Mouse (Mus musculus) fibroblast of lung, adult 2 months (primary cell): Measurements from ENCODE around the gene Nrp2.

Source experiments
- DNase-seq: peaks from one replicate; pipeline ENCODE4 v3.0.0-alpha.2; 2011; ENCODE audit warnings: low read depth

Nrp2 gene

GRCm38 (mm10) chr1:62704889-62705516 is 1.9 kb downstream of the Nrp2 start:
- DNase-seq: no peak

- DNase-seq: no peak
Observed at GRCm38 (mm10) chr1:62705517-62705981, 2.5 kb downstream of the Nrp2 start.

- no peak for DNase-seq
Observed at GRCm38 (mm10) chr1:62706085-62707021, 3.3 kb downstream of the Nrp2 start.

DNA sequence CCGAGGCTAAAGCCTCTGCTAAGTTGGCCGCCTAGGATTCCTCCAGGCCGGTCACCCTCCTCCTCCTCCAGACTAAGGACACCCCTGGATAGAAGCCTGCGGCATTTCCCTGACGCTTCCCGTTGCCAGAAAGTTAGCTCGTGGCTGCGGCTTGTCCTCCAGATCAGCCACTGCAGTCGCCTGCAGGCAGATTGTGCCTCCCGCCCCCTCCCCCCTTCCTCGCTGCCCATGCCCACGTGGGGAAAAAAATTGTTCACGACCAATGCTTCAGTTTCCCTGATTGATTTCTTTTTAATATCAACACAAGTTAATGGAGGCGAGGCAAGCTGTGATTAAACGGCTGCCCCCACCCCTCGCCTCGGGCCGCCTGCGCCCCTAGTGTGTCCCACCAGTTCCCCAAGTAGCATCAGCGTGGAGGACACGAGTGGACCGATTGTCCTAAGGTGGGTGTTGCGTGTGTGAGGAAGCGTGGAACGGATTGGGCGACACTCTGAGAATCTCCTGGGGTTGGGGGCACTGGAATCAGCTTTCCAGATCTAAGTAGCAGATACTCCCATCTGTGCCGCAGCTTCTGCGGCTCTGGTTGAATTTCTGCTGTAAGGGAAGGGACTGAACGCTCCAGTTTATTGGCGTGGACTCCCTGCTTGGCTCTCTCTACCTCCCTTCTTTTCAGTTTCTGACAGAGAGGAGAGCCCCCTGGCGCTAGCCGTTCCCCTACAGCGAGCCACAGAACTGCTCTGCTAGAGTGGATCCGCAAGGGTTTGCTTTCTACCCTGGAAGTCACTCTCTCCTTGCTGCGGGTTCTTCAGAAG is 4.2 kb downstream of the Nrp2 start:
- no peak for DNase-seq

- no peak for DNase-seq
Observed at GRCm38 (mm10) chr1:62707913-62708860, 5.1 kb downstream of the Nrp2 start.

DNA sequence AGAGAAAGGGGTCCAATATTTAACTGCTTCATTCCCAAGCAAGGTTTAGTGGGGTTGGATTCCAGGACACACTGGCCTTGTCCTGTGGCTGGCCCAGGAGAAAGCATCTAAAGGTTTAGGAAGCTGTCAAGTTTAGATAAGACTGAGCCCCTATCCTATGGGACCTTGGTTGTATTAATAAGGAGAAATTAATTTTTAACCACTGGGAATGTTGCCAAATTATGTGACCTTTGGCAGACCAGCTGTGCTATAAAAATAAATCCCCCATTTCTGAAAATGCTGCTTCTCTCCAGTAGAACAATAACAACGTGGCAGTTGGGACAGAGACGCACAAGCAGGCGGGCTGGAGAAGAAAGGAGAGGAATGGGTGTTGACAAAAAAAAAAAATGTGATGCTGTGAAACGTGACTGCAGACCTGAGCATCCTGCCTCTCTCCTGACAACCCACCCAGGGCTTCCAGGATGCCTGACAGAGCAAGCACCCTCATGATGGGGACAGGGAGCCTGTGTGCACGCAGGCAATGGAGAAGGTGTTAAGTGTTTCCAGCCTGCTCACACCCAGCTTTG is 6.8 kb downstream of the Nrp2 start:
- DNase-seq: no peak

GRCm38 (mm10) chr1:62713021-62713676 is 10.1 kb downstream of the Nrp2 start:
- no peak for DNase-seq

DNA sequence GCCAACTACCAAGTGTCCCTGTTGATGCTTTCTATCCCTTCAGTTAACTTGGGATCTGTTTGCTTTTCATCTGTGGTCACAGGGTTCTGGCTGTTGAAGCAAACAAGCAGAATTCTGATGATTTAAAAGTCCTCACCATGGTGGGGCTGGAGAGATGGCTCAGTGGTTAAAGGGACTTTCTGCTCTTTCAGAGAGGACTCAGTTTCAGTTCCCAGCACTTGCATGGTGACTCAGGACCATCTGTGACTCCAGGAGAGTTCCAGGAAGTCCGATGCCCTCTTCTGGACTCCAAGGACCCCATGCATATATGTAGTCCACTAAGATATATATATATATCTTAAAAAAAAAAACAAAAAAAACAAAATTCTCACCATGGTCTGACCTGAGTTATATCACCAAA is 11.9 kb downstream of the Nrp2 start:
- no peak for DNase-seq

- no peak for DNase-seq
Observed at GRCm38 (mm10) chr1:62715692-62716091, 12.6 kb downstream of the Nrp2 start.

- no peak for DNase-seq
Observed at GRCm38 (mm10) chr1:62716836-62717478, 13.9 kb downstream of the Nrp2 start.

DNA sequence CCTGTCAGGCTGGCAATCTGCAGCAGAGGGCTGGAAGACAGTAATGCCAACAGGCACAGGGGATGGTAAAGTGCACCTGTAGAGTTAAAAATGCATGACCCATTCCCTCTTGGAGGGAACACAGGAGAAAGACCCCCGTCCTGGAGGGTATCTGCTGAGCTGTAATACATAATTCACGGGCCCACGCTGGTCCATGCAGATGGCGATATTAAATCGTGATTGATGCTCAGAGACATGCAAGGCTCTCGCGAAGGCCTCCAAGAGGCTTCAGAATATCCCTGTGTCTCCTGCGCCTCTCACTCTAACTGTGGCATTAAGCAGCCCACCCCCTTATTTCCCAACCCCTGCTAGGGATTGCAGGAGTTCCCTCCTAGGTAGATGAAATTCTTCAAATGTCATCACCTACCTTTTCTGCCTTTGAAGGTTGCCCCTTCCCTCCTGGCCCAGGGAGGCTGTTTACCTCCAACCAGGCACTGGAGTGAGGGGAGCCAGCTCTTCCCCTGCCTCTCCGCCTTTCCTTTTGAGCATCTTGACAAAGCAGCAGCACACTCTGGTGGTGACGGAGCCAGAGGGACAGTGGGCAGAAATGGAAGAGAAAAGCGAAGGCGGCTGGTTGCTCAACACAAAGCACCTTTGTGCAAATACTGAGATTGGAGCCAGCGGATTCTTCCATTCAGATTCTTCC is 14.6 kb downstream of the Nrp2 start:
- DNase-seq: no peak

DNA sequence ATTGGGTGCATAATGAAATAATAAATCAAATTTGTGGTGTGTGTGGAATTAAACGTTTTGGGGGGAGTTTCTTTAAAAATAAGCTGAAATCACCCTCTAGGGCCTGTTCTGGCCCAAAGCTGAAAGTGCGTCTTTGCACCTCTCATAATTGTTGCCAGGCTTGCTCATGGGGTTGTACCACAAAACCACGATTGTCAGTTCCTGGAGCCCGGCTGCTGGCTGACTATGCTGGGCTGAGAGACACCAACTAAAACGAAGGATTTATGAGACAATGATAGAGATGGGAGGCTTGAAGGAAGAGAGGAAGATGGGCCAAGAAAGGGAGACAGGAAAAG is 15.1 kb downstream of the Nrp2 start:
- DNase-seq: no peak

GRCm38 (mm10) chr1:62718750-62719149 is 15.7 kb downstream of the Nrp2 start:
- no peak for DNase-seq

GRCm38 (mm10) chr1:62719770-62720169 is 16.7 kb downstream of the Nrp2 start:
- DNase-seq: no peak

DNA sequence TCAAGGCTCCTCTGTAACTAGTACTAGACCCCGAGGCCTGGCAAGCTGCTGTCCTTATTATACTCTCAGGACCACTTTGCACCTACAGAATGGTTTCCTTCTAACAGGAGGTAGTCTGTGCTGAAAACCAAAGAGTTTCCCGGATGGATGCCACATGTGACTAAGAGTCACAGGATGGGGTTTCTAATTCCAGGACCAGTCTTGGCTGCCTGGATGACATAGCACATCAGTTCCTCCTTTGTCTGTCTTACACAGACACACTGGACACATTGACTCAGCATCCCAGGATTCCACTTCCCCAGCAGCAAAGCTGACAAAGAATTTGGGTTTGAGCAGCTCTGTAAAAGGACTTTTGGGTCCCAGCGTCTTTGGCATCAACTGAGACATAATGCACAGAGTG is 17.1 kb downstream of the Nrp2 start:
- DNase-seq: no peak

- no peak for DNase-seq
Observed at GRCm38 (mm10) chr1:62720727-62721705, 17.9 kb downstream of the Nrp2 start.

DNA sequence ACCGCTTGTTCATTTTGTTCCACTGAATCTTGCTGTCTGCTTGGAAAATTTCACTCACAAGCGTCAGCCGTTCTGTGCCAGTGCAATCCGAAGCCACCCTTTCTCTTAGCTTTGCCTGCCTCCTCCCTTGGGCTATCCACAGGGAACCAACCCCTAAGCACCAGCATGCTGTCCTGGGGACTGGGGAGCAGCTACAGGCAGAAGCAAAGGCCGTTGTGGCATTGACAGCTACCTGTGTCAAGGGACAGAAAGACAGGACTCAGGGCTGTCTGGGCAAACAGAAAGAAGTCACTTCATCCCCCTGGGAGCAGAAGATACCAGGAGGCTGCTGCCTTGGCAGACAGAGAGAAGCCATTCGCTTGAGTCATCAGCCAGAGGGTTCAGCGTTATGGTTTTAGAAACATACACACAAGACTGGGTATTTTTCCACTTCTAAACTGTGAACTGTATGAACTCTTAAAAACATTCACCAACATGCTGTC is 18.7 kb downstream of the Nrp2 start:
- no peak for DNase-seq

DNA sequence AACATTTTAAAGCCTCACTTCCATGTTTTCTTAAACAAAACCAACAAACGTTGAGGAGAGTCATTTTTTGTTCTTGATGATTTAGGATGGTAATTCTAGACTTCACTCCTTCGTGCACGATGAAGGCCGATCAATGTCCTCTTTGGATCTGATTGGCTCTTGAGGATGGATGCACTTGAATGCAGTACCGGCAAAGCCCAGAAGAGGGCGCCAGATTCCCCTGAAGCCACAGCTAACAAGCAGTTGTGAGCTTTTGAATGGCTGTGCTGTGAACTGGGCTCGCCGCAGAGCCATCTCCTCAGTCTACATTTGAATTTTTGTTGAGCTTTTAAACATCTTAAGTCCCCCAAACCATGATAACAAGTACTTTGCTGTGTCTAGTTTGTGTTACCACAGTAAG is 19.4 kb downstream of the Nrp2 start:
- DNase-seq: no peak
